Mouse (Mus musculus): Measurements from ENCODE around the gene Txlnb.
"Not testable (repeated sequence)": the region's sequence is repeated elsewhere in the genome, so short reads cannot be mapped to it uniquely, and the experiment has no call there.

Txlnb gene

GRCm38 (mm10) chr10:17795767-17796631 is at the start of gene Txlnb:
Gene Txlnb, plus strand, starts transcription at chr10:17796226.
- peak; percentile 46 to 54 for DNase-seq

GRCm38 (mm10) chr10:17752478-17752877 is 43.5 kb upstream of the Txlnb start:
- no peak for DNase-seq

- no peak for DNase-seq
Observed at GRCm38 (mm10) chr10:17759772-17760171, 36.3 kb upstream of the Txlnb start.

- DNase-seq, result no peak
Observed at GRCm38 (mm10) chr10:17760750-17761613, 35.0 kb upstream of the Txlnb start.

GRCm38 (mm10) chr10:17761652-17762051 is 34.4 kb upstream of the Txlnb start:
- DNase-seq, result no peak

GRCm38 (mm10) chr10:17762946-17763345 is 33.1 kb upstream of the Txlnb start:
- DNase-seq, result no peak

GRCm38 (mm10) chr10:17769856-17770255 is 26.2 kb upstream of the Txlnb start:
- no peak for DNase-seq

- DNase-seq, result peak; percentile 36 to 53
Observed at GRCm38 (mm10) chr10:17772364-17772763, 23.7 kb upstream of the Txlnb start.

- DNase-seq, result no peak
Observed at GRCm38 (mm10) chr10:17774366-17774765, 21.7 kb upstream of the Txlnb start.

GRCm38 (mm10) chr10:17775079-17775478 is 20.9 kb upstream of the Txlnb start:
- DNase-seq, result no peak

GRCm38 (mm10) chr10:17776684-17777083 is 19.3 kb upstream of the Txlnb start:
- not testable (repeated sequence) for DNase-seq

GRCm38 (mm10) chr10:17786771-17787170 is 9.3 kb upstream of the Txlnb start:
- no peak for DNase-seq

- DNase-seq, result no peak
Observed at GRCm38 (mm10) chr10:17787938-17788337, 8.1 kb upstream of the Txlnb start.

- no peak for DNase-seq
Observed at GRCm38 (mm10) chr10:17788347-17788746, 7.7 kb upstream of the Txlnb start.

- no peak for DNase-seq
Observed at GRCm38 (mm10) chr10:17793926-17794325, 2.1 kb upstream of the Txlnb start.

GRCm38 (mm10) chr10:17794443-17794842 is 1.6 kb upstream of the Txlnb start:
- DNase-seq, result no peak

GRCm38 (mm10) chr10:17795227-17795626 is 799 bp upstream of the Txlnb start:
- no peak for DNase-seq

- no peak for DNase-seq
Observed at GRCm38 (mm10) chr10:17796846-17797631, 1.0 kb downstream of the Txlnb start.

- DNase-seq, result no peak
Observed at GRCm38 (mm10) chr10:17797681-17798080, 1.7 kb downstream of the Txlnb start.

GRCm38 (mm10) chr10:17801788-17802187 is 5.8 kb downstream of the Txlnb start:
- no peak for DNase-seq

GRCm38 (mm10) chr10:17808526-17808925 is 12.5 kb downstream of the Txlnb start:
- no peak for DNase-seq

- DNase-seq, result no peak
Observed at GRCm38 (mm10) chr10:17815052-17815451, 19.0 kb downstream of the Txlnb start.

- DNase-seq, result not testable (repeated sequence)
Observed at GRCm38 (mm10) chr10:17820422-17820821, 24.4 kb downstream of the Txlnb start.
